Mouse (Mus musculus) forebrain, postnatal 0 days (tissue): ENCODE measurements around the gene Pramel1. TPM values are rescaled to one million over a fixed set of nuclear protein-coding genes. Genes with fewer than 3 reads are reported as not detected.
"Not testable (repeated sequence)": the region's sequence is repeated elsewhere in the genome, so short reads cannot be mapped to it uniquely, and the experiment has no call there.

Experiments used
- ATAC-seq: fragments of 200-750 bp; cut with Nextera tagmentation; 2 replicates; pipeline ENCODE4 v1.8.0; 2017; ENCODE audit warnings: mild to moderate bottlenecking, moderate library complexity
- DNase-seq: peaks from one replicate; pipeline ENCODE4 v3.0.0-alpha.2; 2015
- H3K27ac ChIP-seq: fragments of 300-500 bp; sonication (generic); 2 replicates; pipeline ENCODE4 v1.5.1; 2014; ENCODE audit warnings: low read depth, mild to moderate bottlenecking, antibody characterized with exemption, low read length, moderate library complexity, mixed read lengths
- H3K27me3 ChIP-seq: fragments of 300-500 bp; sonication (generic); 2 replicates; pipeline ENCODE4 v1.6.1; 2014; ENCODE audit warnings: mild to moderate bottlenecking, low read length, mixed read lengths; ENCODE audit not compliant: insufficient read depth
- H3K36me3 ChIP-seq: fragments of 300-500 bp; sonication (generic); 2 replicates; pipeline ENCODE4 v1.6.1; 2014; ENCODE audit warnings: mild to moderate bottlenecking, moderate library complexity; ENCODE audit not compliant: insufficient read depth
- H3K4me1 ChIP-seq: fragments of 300-500 bp; sonication (generic); 2 replicates; pipeline ENCODE4 v1.6.1; 2014; ENCODE audit warnings: antibody characterized with exemption; ENCODE audit not compliant: insufficient read depth
- H3K4me2 ChIP-seq: fragments of 300-500 bp; sonication (generic); 2 replicates; pipeline ENCODE4 v1.6.1; 2014; ENCODE audit warnings: low read depth, mild to moderate bottlenecking, moderate library complexity
- H3K4me3 ChIP-seq: fragments of 300-500 bp; sonication (generic); 2 replicates; pipeline ENCODE4 v1.5.1; 2014; ENCODE audit warnings: low read depth, low read length, mixed read lengths
- H3K9ac ChIP-seq: fragments of 300-500 bp; sonication (generic); 2 replicates; pipeline ENCODE4 v1.6.1; 2014; ENCODE audit warnings: mild to moderate bottlenecking
- H3K9me3 ChIP-seq: fragments of 300-500 bp; sonication (generic); 2 replicates; pipeline ENCODE4 v1.6.1; 2016; ENCODE audit warnings: low read length
- CTCF ChIP-seq: sonication (generic); IDR thresholded peaks from 2 replicates; pipeline ENCODE4 v1.5.1; 2016; ENCODE audit warnings: antibody characterized with exemption, control low read depth, low read depth
- whole genome bisulfite sequencing: fragments of 180-500 bp; shearing (Covaris S2); extraction: QIAGEN DNeasy Blood & Tissue Kit; methylation state at CpG from one replicate; pipeline ENCODE4 v1.1.7; 2014; 5-methylcytosine and 5-hydroxymethylcytosine counted together
- polyA plus RNA-seq: library from polyadenylated mRNA; unstranded; fragments of >200 nt; fragmentation: Nextera tagmentation; extraction: Ambion mirVana; gene quantifications from 2 replicates; pipeline ENCODE4 v1.2.1, GENCODE M21; 2015
- total RNA-seq: library from RNA; depleted of rRNA; stranded (reverse); fragments of >200 nt; gene quantifications from 2 replicates; pipeline ENCODE4 v1.2.3, GENCODE M21; 2014; rRNA removed

The Pramel1 gene
- total RNA-seq (not detected in 2 replicates), polyA plus RNA-seq (not detected in 2 replicates)

DNA sequence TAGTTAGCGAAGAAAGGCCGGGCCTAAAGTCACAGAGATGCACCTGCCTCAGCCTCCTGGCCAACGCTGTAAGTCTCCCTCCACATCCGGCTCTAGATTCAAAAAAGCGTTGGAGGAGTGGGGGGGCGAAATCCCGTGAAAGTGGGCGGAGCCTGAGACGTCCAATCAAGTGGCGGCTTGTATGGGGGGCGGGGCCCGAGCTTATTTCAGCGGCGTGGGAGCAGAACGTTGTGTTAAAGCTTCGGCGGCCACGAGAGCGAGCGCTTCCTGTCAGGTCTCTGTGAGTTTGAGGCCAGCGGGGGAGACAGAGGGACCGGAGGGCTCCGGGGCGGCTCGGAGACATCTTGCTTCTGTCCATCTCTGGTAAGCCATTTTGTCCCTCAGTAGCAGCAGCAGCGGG lies at the start of gene Pramel1:
Gene Pramel1 (plus strand): TSS at position 248 of the 400 bp plus-strand sequence.
- Histone ChIP-seq H3K27ac (no peak within 1 kb of the TSS), H3K9ac (no peak within 1 kb of the TSS), H3K4me1 (no peaks in the 10 kb centered on the region), H3K9me3 (no peaks in the 10 kb centered on the region), H3K27me3 (no peaks in the 10 kb centered on the region), H3K36me3 (no peaks in the 10 kb centered on the region), H3K4me3 (no peak within 1 kb of the TSS), H3K4me2 (no peak within 1 kb of the TSS)
- ATAC-seq (no peak), DNase-seq (no peak)
- TF ChIP-seq CTCF, result no peak
- 85% methylated on average over 26 of the region's 26 CpGs for WGBS

DNA sequence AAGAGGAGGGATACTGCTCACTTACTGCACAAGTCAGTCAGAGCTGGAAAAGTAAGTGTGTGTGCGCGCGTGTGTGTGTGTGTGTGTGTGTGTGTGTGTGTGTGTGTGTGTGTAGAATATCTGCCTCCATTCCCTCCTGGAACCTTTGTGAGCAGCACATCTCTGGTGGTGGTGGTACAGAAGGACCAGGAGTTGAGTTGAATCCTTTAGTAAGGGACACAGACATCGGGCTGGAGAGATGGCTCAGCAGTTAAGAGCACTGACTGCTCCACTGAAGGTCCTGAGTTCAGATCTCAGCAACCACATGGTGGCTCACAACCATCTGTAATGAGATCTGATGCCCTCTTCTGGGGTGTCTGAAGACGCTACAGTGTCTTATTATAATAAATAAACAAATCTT lies 48.7 kb upstream of the Pramel1 start:
- not testable (repeated sequence) for H3K4me2 ChIP-seq, H3K36me3 ChIP-seq, H3K9ac ChIP-seq, H3K4me3 ChIP-seq, H3K27ac ChIP-seq, H3K9me3 ChIP-seq, H3K4me1 ChIP-seq, ATAC-seq, DNase-seq
- H3K27me3 ChIP-seq, result peaks cover 18% of the 10 kb centered on the region
- 87% methylated on average over 5 of the region's 5 CpGs for WGBS

DNA sequence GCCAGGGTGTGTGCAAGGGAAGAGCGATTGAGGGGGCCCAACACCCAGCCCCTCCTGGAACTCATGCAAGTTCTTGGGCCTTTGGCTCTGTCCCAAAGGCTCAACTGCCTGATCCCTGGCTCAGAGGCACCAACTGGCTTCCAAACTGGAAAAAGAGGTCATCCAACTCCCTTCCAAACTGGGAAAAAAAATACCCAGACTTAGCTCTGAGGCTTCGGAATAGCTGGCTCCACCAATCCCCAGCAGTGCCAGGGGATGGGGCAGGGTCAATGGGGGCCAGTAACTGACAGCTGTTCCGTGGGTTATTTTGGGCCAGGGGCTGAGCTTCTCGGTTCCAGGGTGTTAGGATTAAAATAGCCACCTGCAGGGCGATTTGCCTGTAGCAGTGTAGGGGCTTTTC lies 45.5 kb upstream of the Pramel1 start:
- Histone ChIP-seq H3K4me3 (no peak overlapping the region), H3K9me3 (no peaks in the 10 kb centered on the region), H3K4me2 (no peak overlapping the region), H3K9ac (no peak overlapping the region), H3K27me3 (peaks cover 33% of the 10 kb centered on the region), H3K27ac (no peak overlapping the region), H3K4me1 (peaks cover 7% of the 10 kb centered on the region; the same call in 1 of the 2 replicates), H3K36me3 (no peaks in the 10 kb centered on the region)
- DNase-seq (no peak), ATAC-seq (no peak)
- WGBS, result 26% methylated on average over 5 of the region's 5 CpGs
- no peak for TF ChIP-seq CTCF

- Histone ChIP-seq H3K4me3 (peak within 1 kb of the TSS; percentile 43), H3K9ac (peak within 1 kb of the TSS; percentile 51), H3K4me1 (peaks cover 7% of the 10 kb centered on the region; the same call in 1 of the 2 replicates), H3K4me2 (peak within 1 kb of the TSS; percentile 94), H3K9me3 (no peaks in the 10 kb centered on the region), H3K27ac (no peak within 1 kb of the TSS), H3K27me3 (peaks cover 33% of the 10 kb centered on the region), H3K36me3 (no peaks in the 10 kb centered on the region)
- under 1% methylated on average over 19 of the region's 19 CpGs for WGBS
- no peak for TF ChIP-seq CTCF
- peak; percentile 24 for DNase-seq
- ATAC-seq, result peak; percentile 53; the same call in 1 of the 2 replicates
Measured at GRCm38 (mm10) chr4:143349484-143349906, 44.7 kb upstream of the Pramel1 start, which contains the start of gene Lrrc38. TSS of gene Lrrc38 (plus strand) at chr4:143349757.

GRCm38 (mm10) chr4:143350047-143351015 lies 43.9 kb upstream of the Pramel1 start:
- peak overlapping the region; percentile 43 for H3K4me3 ChIP-seq
- DNase-seq (peak; percentile 7), ATAC-seq (peak; percentile 45)
- no peak for TF ChIP-seq CTCF
- H3K9me3 ChIP-seq, result no peaks in the 10 kb centered on the region
- no peaks in the 10 kb centered on the region for H3K36me3 ChIP-seq
- H3K4me1 ChIP-seq, result peaks cover 7% of the 10 kb centered on the region; the same call in 1 of the 2 replicates
- peak overlapping the region; percentile 94 for H3K4me2 ChIP-seq
- H3K27ac ChIP-seq, result no peak overlapping the region
- WGBS, result 4% methylated on average over 72 of the region's 72 CpGs
- peaks cover 33% of the 10 kb centered on the region for H3K27me3 ChIP-seq
- H3K9ac ChIP-seq, result peak overlapping the region; percentile 51

- TF ChIP-seq CTCF, result no peak
- Histone ChIP-seq H3K9ac (no peak overlapping the region), H3K27me3 (peaks cover 33% of the 10 kb centered on the region), H3K27ac (no peak overlapping the region), H3K4me2 (no peak overlapping the region), H3K4me3 (no peak overlapping the region), H3K9me3 (no peaks in the 10 kb centered on the region), H3K4me1 (peaks cover 7% of the 10 kb centered on the region; the same call in 1 of the 2 replicates), H3K36me3 (no peaks in the 10 kb centered on the region)
- ATAC-seq (no peak), DNase-seq (no peak)
- 73% methylated on average over 4 of the region's 4 CpGs for WGBS
Measured at GRCm38 (mm10) chr4:143352301-143352700, 41.9 kb upstream of the Pramel1 start.

DNA sequence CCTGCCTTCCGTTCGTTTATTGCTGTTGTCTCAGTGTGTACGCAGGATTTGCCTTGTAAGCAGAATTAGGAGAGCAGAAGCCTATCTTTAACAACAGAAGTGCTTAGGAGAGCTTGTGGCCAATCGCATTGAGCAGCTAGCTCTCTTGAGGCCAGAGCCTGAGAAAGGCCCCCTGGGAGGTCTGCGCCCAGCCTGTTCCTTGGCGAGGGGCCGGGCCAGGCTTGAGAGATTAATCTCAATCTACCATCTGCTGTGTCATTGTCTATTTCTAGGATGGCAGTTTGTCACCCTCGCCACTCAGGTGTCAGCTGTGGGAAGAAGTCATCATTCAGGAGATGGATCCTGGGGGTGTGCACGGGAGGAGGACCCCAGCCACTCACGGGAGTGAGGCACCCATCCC lies 32.7 kb upstream of the Pramel1 start:
- Histone ChIP-seq H3K9me3 (0 out of 2 replicates have a peak, but pooled peaks cover 3% of the 10 kb centered on the region), H3K36me3 (no peaks in the 10 kb centered on the region), H3K27ac (no peak overlapping the region), H3K4me1 (no peaks in the 10 kb centered on the region), H3K27me3 (no peaks in the 10 kb centered on the region), H3K9ac (no peak overlapping the region), H3K4me2 (no peak overlapping the region), H3K4me3 (no peak overlapping the region)
- 72% methylated on average over 10 of the region's 10 CpGs for WGBS
- no peak for TF ChIP-seq CTCF
- DNase-seq (no peak), ATAC-seq (no peak)
